Mouse (Mus musculus): Measurements from ENCODE around the gene Micu1.

- no peak for TF ChIP-seq EP300 (optimal IDR thresholded peaks at IDR 0.05)
- no peak for TF ChIP-seq CTCF (IDR thresholded peaks at IDR 0.05; ENCODE audit: low read depth)
These were observed 24.4 kb upstream of the Micu1 start for GRCm38 (mm10) chr10:59677836-59678235.

All from stomach, postnatal 0 days (tissue).